Mouse (Mus musculus): Measurements from ENCODE around the gene Kbtbd12. TPM values are rescaled to one million over a fixed set of nuclear protein-coding genes. Genes with fewer than 3 reads are reported as not detected.

Gene Kbtbd12
- polyA plus RNA-seq, 1 experiment from 2014 or later, result 1.1 TPM

DNA sequence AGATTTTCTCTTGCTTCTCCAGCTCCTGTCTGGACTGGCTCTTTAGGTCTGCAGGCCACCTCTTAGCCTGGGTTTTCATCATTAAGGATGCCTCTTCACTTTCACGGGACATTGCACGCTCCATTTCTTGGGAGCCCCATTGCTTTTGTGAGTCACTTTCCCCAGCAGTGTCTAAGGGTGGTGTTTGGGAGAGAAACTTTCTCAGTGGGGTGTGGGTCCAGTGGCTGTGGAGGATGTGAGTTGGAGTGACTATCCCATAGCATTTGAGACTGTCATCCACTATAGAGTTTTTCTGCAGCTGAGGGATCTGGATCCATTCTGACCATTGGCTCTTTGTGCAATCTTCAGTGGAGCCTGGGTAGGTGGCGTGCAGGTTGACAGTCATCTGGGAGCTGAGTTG, 114.3 kb downstream of the Kbtbd12 start:
- Histone ChIP-seq H3K4me1 (ENCODE audit: control insufficient read depth, insufficient read depth, low read length) (peaks cover 7% of the 10 kb centered on the region), H3K9ac (ENCODE audit: low read depth, low read length) (no peak overlapping the region), H3K4me3 (ENCODE audit: low read depth, low read length) (no peak overlapping the region), H3K9me3 (replicated peaks; ENCODE audit: control insufficient read depth, low read length, poor library complexity, severe bottlenecking) (no peaks in the 10 kb centered on the region), H3K36me3 (ENCODE audit: control insufficient read depth, insufficient read depth, low read length) (no peaks in the 10 kb centered on the region), H3K4me2 (ENCODE audit: low read length) (no peak overlapping the region), H3K27me3 (ENCODE audit: control insufficient read depth, insufficient read depth, low read depth, low read length) (no peaks in the 10 kb centered on the region), H3K27ac (ENCODE audit: low read length) (no peak overlapping the region)
- ATAC-seq, result no peak
- 84% methylated on average over 3 of the region's 3 CpGs for WGBS

DNA sequence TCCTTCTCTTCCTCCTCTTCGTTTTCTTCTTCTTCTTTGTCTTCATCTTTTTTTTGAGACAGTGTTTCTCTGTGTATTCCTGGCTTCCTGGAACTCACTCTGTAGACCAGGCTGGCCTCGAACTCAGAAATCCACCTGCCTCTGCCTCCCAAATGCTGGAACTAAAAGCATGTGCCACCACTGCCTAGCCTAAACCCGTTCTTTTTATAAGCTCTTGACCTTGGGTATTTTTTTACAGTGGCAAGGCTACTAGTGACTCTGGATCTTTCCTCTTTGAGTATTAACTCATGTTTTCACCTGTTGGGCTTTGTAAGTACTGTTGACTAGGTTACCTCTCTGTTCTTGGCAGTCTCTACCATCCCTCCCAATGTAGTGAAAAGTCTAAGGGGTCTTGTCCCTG, 114.7 kb downstream of the Kbtbd12 start:
- H3K4me3 ChIP-seq (ENCODE audit: low read depth, low read length), result no peak overlapping the region
- no peak for ATAC-seq

DNA sequence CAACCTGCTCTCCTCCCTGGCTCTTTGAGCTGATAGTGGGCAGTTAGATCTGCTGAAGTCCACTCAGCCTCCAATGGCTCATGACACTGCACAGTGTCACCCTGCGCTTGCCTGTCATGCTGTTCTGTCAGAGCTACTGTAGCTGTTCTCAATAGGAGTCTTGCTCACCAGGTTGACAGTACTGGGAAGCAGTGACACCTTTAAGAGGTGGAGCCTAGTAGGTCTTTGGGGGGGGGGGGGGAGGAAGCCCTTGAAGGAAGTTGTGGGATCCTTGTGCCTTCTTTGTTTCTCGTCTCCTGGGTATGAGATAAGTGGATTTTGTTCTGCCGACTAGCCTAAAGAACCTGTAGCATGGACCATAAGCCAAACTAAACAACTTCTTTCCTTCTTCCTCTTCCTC, 115.1 kb downstream of the Kbtbd12 start:
- Histone ChIP-seq H3K27ac (ENCODE audit: low read length) (no peak overlapping the region), H3K27me3 (ENCODE audit: control insufficient read depth, insufficient read depth, low read depth, low read length) (no peaks in the 10 kb centered on the region), H3K9me3 (replicated peaks; ENCODE audit: control insufficient read depth, low read length, poor library complexity, severe bottlenecking) (no peaks in the 10 kb centered on the region), H3K4me3 (ENCODE audit: low read depth, low read length) (no peak overlapping the region), H3K4me2 (ENCODE audit: low read length) (no peak overlapping the region), H3K9ac (ENCODE audit: low read depth, low read length) (no peak overlapping the region), H3K4me1 (ENCODE audit: control insufficient read depth, insufficient read depth, low read length) (peaks cover 11% of the 10 kb centered on the region), H3K36me3 (ENCODE audit: control insufficient read depth, insufficient read depth, low read length) (no peaks in the 10 kb centered on the region)
- ATAC-seq, result no peak
- 74% methylated on average over 3 of the region's 3 CpGs for WGBS

More for the DNA sequence above, 114.7 kb downstream of the Kbtbd12 start:
- H3K4me2 ChIP-seq (ENCODE audit: low read length), result no peak overlapping the region
- peaks cover 7% of the 10 kb centered on the region for H3K4me1 ChIP-seq (ENCODE audit: control insufficient read depth, insufficient read depth, low read length)
- no peaks in the 10 kb centered on the region for H3K36me3 ChIP-seq (ENCODE audit: control insufficient read depth, insufficient read depth, low read length)
- no peak overlapping the region for H3K27ac ChIP-seq (ENCODE audit: low read length)
- H3K9me3 ChIP-seq (replicated peaks; ENCODE audit: control insufficient read depth, low read length, poor library complexity, severe bottlenecking), result no peaks in the 10 kb centered on the region
- H3K27me3 ChIP-seq (ENCODE audit: control insufficient read depth, insufficient read depth, low read depth, low read length), result no peaks in the 10 kb centered on the region
- H3K9ac ChIP-seq (ENCODE audit: low read depth, low read length), result no peak overlapping the region
- 68% methylated on average over 3 of the region's 3 CpGs for WGBS

DNA sequence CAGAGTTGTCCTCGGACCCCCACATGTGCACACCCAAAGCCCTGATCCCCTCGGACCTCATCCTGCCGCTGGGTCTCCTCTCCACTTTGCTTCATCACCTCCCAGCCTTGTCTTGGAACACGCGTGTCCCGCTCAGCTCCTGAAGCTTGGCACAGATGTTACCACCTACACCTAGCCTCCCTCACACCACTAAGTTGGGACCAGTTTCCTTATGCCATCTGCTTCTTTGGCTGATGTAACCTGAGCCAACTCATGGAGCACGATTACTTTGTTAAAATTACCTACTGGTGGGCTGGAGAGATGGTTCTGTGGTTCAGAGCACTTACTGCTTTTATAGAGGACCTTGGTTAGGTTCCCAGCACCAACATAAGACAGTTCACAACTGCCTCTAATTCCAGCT, 115.9 kb downstream of the Kbtbd12 start:
- WGBS, result 87% methylated on average over 7 of the region's 7 CpGs
- Histone ChIP-seq H3K4me3 (ENCODE audit: low read depth, low read length) (no peak overlapping the region), H3K27ac (ENCODE audit: low read length) (no peak overlapping the region), H3K4me1 (ENCODE audit: control insufficient read depth, insufficient read depth, low read length) (peaks cover 19% of the 10 kb centered on the region), H3K9me3 (replicated peaks; ENCODE audit: control insufficient read depth, low read length, poor library complexity, severe bottlenecking) (no peaks in the 10 kb centered on the region), H3K27me3 (ENCODE audit: control insufficient read depth, insufficient read depth, low read depth, low read length) (no peaks in the 10 kb centered on the region), H3K9ac (ENCODE audit: low read depth, low read length) (no peak overlapping the region), H3K4me2 (ENCODE audit: low read length) (no peak overlapping the region), H3K36me3 (ENCODE audit: control insufficient read depth, insufficient read depth, low read length) (no peaks in the 10 kb centered on the region)
- ATAC-seq, result no peak

DNA sequence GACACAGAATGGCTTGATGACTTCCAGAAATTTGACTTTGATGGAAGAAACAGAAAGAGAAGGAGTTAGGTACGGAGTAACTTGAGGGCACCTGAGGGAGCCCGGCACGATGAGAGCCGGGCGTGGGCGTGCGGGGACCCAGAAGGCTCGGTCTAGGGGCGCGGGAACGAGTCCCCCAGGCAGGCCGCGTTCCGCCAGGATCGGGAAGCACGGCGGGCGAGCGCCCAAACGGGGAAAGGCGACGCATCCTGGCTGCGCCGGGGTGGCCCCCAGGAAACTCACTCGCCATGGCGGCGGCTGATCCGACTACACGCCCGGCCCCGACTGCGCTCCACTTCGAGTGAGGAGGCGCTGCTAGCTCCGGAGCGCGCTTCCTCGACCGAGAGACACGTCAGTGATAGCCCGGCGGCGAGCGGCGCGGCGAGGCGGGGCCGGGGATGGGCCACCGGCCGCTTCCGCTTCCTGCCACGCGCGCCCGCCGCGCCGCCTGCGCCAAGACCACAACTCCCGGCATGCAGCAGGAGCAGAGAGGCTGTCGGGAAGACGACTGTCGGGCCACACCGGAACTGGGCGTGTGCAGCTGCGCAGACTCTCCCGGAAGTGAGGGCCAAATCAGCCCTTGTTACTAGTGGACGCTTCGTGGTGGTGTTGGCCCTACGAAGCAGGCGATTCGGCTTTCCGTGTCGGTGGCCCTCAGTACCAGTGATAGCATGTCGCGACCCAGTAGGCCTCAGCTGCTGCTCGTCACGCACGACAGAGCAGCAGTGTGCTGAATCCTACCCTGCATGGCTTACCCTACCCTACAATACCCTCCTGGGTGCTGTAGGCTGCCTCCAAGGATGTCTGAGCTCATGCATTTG, 119.1 kb downstream of the Kbtbd12 start, which contains the start of gene Sec61a1:
Gene Sec61a1, minus strand, starts transcription at position 502 of the 860 bp plus-strand sequence.
- H3K4me1 ChIP-seq (ENCODE audit: control insufficient read depth, insufficient read depth, low read length), result peaks cover 23% of the 10 kb centered on the region
- H3K4me2 ChIP-seq (ENCODE audit: low read length), result peak within 1 kb of the TSS; percentile 93
- peaks cover 9% of the 10 kb centered on the region for H3K36me3 ChIP-seq (ENCODE audit: control insufficient read depth, insufficient read depth, low read length)
- peak within 1 kb of the TSS; percentile 79 for H3K4me3 ChIP-seq (ENCODE audit: low read depth, low read length)
- H3K27me3 ChIP-seq (ENCODE audit: control insufficient read depth, insufficient read depth, low read depth, low read length), result no peaks in the 10 kb centered on the region
- ATAC-seq, result peak; percentile 98
- H3K9ac ChIP-seq (ENCODE audit: low read depth, low read length), result peak within 1 kb of the TSS; percentile 87
- WGBS, result 0% methylated on average over 73 of the region's 80 CpGs
- no peaks in the 10 kb centered on the region for H3K9me3 ChIP-seq (replicated peaks; ENCODE audit: control insufficient read depth, low read length, poor library complexity, severe bottlenecking)
- H3K27ac ChIP-seq (ENCODE audit: low read length), result peak within 1 kb of the TSS; percentile 93

DNA sequence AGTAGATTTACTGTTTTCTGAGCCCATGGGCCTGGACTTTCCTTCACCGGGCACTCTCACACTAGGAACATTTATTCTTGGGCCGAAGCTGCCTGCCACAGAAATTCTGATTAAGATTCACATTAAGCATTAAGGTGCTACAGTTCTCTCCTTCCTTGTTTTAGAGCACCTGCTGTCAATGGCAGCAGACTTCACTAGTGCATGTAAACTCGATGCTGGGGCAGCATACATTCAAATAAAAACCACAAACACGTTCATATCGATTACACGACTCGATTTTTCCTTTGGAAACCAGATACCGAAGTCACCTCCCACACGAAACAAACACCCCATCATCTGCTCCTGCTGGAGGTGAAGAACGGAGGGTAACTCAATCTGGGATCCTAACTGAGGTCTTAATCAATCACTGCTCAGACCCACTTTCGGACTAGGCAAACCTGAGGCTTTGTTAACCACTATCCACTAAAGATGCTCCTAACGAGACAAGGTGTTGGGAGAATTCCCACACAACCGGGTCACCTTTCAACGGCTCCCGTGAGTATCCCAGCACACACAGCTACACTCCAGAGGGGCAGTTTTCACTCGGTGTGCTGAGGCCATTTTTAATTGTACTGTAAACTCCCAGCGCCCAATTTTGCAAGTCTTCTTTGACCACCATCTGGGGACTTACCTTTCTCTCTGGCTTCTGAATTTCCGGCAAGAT, 119.9 kb downstream of the Kbtbd12 start:
- H3K36me3 ChIP-seq (ENCODE audit: control insufficient read depth, insufficient read depth, low read length), result peaks cover 9% of the 10 kb centered on the region
- WGBS, result 16% methylated on average over 18 of the region's 18 CpGs
- H3K4me3 ChIP-seq (ENCODE audit: low read depth, low read length), result peak overlapping the region; percentile 79
- peak overlapping the region; percentile 93; the same call in 1 of the 2 replicates for H3K27ac ChIP-seq (ENCODE audit: low read length)
- H3K27me3 ChIP-seq (ENCODE audit: control insufficient read depth, insufficient read depth, low read depth, low read length), result no peaks in the 10 kb centered on the region
- peaks cover 23% of the 10 kb centered on the region for H3K4me1 ChIP-seq (ENCODE audit: control insufficient read depth, insufficient read depth, low read length)
- H3K9ac ChIP-seq (ENCODE audit: low read depth, low read length), result peak overlapping the region; percentile 86
- H3K9me3 ChIP-seq (replicated peaks; ENCODE audit: control insufficient read depth, low read length, poor library complexity, severe bottlenecking), result no peaks in the 10 kb centered on the region
- H3K4me2 ChIP-seq (ENCODE audit: low read length), result peak overlapping the region; percentile 76
- ATAC-seq, result no peak

DNA sequence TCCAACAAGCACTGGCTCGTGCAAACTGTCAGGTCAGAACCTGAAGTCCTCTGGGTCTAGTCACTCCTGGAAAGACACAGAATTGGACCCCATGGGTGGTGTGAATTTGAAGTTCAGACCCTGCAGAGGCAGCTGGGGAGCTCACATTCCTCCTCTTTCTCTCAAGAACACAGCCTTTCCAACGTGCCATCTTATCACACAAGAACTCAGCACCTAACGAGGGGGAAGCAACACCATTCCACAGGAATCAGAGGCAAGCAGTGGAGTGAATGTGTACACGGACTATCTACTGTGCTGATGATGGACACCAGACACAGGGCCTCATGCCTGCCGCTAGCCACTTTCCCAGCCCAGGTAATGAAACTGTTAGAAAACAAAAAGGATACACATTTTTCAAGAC, 121.1 kb downstream of the Kbtbd12 start:
- 84% methylated on average over 5 of the region's 5 CpGs for WGBS
- no peak for ATAC-seq
- H3K4me1 ChIP-seq (ENCODE audit: control insufficient read depth, insufficient read depth, low read length), result peaks cover 23% of the 10 kb centered on the region
- H3K9ac ChIP-seq (ENCODE audit: low read depth, low read length), result no peak overlapping the region
- no peak overlapping the region for H3K4me3 ChIP-seq (ENCODE audit: low read depth, low read length)
- no peaks in the 10 kb centered on the region for H3K9me3 ChIP-seq (replicated peaks; ENCODE audit: control insufficient read depth, low read length, poor library complexity, severe bottlenecking)
- H3K36me3 ChIP-seq (ENCODE audit: control insufficient read depth, insufficient read depth, low read length), result peaks cover 16% of the 10 kb centered on the region
- H3K27me3 ChIP-seq (ENCODE audit: control insufficient read depth, insufficient read depth, low read depth, low read length), result no peaks in the 10 kb centered on the region
- no peak overlapping the region for H3K27ac ChIP-seq (ENCODE audit: low read length)
- H3K4me2 ChIP-seq (ENCODE audit: low read length), result no peak overlapping the region

DNA sequence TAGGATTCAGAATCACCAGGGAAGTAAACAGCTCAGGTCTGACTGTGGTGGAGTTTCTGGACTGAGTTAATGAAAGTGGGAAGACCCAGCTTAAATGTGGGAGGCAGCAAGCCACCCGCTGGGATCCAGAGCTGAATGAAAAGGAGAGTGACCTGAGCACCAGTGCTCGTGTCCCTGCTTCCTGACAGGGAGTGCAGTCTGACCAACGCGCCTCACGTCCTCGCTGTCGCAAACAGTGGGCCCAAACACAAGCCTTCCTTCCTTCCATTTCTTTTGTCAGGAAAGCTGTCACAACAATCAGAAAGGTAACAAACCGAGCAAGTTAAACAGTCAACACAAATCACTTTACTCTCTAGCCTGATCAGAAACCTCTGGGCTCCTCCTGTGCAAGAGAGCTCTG, 121.8 kb downstream of the Kbtbd12 start:
- H3K36me3 ChIP-seq (ENCODE audit: control insufficient read depth, insufficient read depth, low read length), result peaks cover 21% of the 10 kb centered on the region
- H3K4me1 ChIP-seq (ENCODE audit: control insufficient read depth, insufficient read depth, low read length), result peaks cover 23% of the 10 kb centered on the region
- H3K4me2 ChIP-seq (ENCODE audit: low read length), result no peak overlapping the region
- no peak for ATAC-seq
- H3K9ac ChIP-seq (ENCODE audit: low read depth, low read length), result no peak overlapping the region
- no peaks in the 10 kb centered on the region for H3K9me3 ChIP-seq (replicated peaks; ENCODE audit: control insufficient read depth, low read length, poor library complexity, severe bottlenecking)
- 87% methylated on average over 8 of the region's 8 CpGs for WGBS
- no peak overlapping the region for H3K4me3 ChIP-seq (ENCODE audit: low read depth, low read length)
- H3K27ac ChIP-seq (ENCODE audit: low read length), result no peak overlapping the region
- H3K27me3 ChIP-seq (ENCODE audit: control insufficient read depth, insufficient read depth, low read depth, low read length), result no peaks in the 10 kb centered on the region

DNA sequence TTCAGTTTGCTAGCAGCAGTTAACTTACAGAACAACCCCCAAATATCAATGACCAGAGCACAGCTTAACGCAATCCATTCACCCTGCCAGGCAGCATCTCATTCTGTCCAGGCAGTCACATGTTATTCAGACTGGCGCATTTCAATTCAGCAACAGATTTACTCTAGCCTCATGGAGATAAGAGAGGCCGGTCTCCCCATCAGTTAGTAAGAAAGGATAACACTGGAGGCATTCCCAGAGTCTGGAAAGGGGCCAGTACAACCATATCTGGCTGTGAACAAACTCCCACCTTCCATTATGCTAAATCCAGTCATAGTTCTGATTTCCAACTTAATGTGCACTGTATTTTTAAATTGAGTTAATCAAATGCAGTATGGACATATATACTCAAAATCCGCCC, 123.2 kb downstream of the Kbtbd12 start:
- no peak overlapping the region for H3K4me3 ChIP-seq (ENCODE audit: low read depth, low read length)
- H3K27ac ChIP-seq (ENCODE audit: low read length), result no peak overlapping the region
- H3K9me3 ChIP-seq (replicated peaks; ENCODE audit: control insufficient read depth, low read length, poor library complexity, severe bottlenecking), result no peaks in the 10 kb centered on the region
- WGBS, result 86% methylated on average over 4 of the region's 4 CpGs
- no peaks in the 10 kb centered on the region for H3K27me3 ChIP-seq (ENCODE audit: control insufficient read depth, insufficient read depth, low read depth, low read length)
- peaks cover 34% of the 10 kb centered on the region for H3K36me3 ChIP-seq (ENCODE audit: control insufficient read depth, insufficient read depth, low read length)
- no peak overlapping the region for H3K4me2 ChIP-seq (ENCODE audit: low read length)
- no peak overlapping the region for H3K9ac ChIP-seq (ENCODE audit: low read depth, low read length)
- ATAC-seq, result no peak
- peaks cover 19% of the 10 kb centered on the region for H3K4me1 ChIP-seq (ENCODE audit: control insufficient read depth, insufficient read depth, low read length)

All from midbrain, embryonic 16.5 days (tissue).